Mouse (Mus musculus): ENCODE data around the gene Spata13.

DNA sequence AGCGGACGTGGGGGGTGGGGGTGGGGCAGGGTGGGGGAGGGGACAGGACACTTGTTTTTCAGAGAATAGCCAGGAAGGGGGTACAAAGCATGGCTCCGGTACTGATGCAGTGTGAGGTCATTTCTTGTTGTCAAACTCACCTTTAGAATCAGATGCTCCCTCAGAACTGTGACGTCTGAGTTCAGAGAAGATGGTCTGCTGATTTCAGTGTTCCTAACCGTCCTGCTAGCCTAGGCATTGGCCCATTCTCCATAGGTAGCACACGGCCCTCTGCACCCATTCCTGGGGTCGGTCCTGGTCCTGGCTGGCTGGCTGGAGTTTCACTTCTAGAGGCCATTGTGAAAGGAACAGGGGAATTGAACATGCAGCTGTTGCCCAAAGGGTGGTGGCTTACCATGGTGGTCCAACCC is 103.4 kb downstream of the Spata13 start:
- TF ChIP-seq TCF12 (IDR thresholded peaks at IDR 0.05; ENCODE audit: insufficient read depth, poor library complexity, severe bottlenecking) = no peak
- TF ChIP-seq POLR2A (IDR thresholded peaks at IDR 0.05; ENCODE audit: insufficient read length, low read depth) = no peak
- TF ChIP-seq POLR2AphosphoS2 (IDR thresholded peaks at IDR 0.05; ENCODE audit: insufficient read length, low read depth) = no peak
- TF ChIP-seq E2F4 (IDR thresholded peaks at IDR 0.05; ENCODE audit: insufficient read depth) = no peak
- TF ChIP-seq REST (IDR thresholded peaks at IDR 0.05; ENCODE audit: insufficient read depth, insufficient read length) = no peak
- TF ChIP-seq TCF3 (IDR thresholded peaks at IDR 0.05; ENCODE audit: insufficient read length, low read depth) = no peak
